Mouse (Mus musculus) neural tube, embryonic 14.5 days (tissue): Measurements from ENCODE around the gene Tcf20. TPM values are rescaled to one million over a fixed set of nuclear protein-coding genes. Genes with fewer than 3 reads are reported as not detected.
"Not testable (repeated sequence)": the region's sequence is repeated elsewhere in the genome, so short reads cannot be mapped to it uniquely, and the experiment has no call there.

Source experiments
- ATAC-seq: fragments of 200-750 bp; cut with Nextera tagmentation; 2 replicates; pipeline ENCODE4 v1.8.0; 2017; ENCODE audit warnings: low read depth, mild to moderate bottlenecking, moderate TSS enrichment, moderate library complexity
- H3K27ac ChIP-seq: fragments of 300-500 bp; sonication (generic); 2 replicates; pipeline ENCODE4 v1.5.1; 2014; ENCODE audit warnings: low read depth, mild to moderate bottlenecking, control low read depth, low read length, moderate library complexity, mixed read lengths
- H3K27me3 ChIP-seq: fragments of 300-500 bp; sonication (generic); 2 replicates; pipeline ENCODE4 v1.6.1; 2014; ENCODE audit warnings: low read length; ENCODE audit not compliant: control insufficient read depth, insufficient read depth
- H3K36me3 ChIP-seq: fragments of 300-500 bp; sonication (generic); 2 replicates; pipeline ENCODE4 v1.6.1; 2014; ENCODE audit warnings: low read length, mixed read lengths; ENCODE audit not compliant: control insufficient read depth, insufficient read depth
- H3K4me1 ChIP-seq: fragments of 300-500 bp; sonication (generic); 2 replicates; pipeline ENCODE4 v1.6.1; 2014; ENCODE audit warnings: low read length; ENCODE audit not compliant: control insufficient read depth, insufficient read depth
- H3K4me2 ChIP-seq: fragments of 300-500 bp; sonication (generic); 2 replicates; pipeline ENCODE4 v1.6.1; 2014; ENCODE audit warnings: mild to moderate bottlenecking, low read depth, low read length, control low read depth
- H3K4me3 ChIP-seq: fragments of 300-500 bp; sonication (generic); 2 replicates; pipeline ENCODE4 v1.5.1; 2014; ENCODE audit warnings: low read depth, low read length, control low read depth, mixed read lengths
- H3K9ac ChIP-seq: fragments of 300-500 bp; sonication (generic); replicated peaks from 2 replicates; pipeline ENCODE4 v1.6.1; 2014; ENCODE audit warnings: low read depth, mild to moderate bottlenecking, control low read depth, low read length, mixed read lengths
- H3K9me3 ChIP-seq: fragments of 300-500 bp; sonication (generic); 2 replicates; pipeline ENCODE4 v1.6.1; 2016; ENCODE audit warnings: low read length; ENCODE audit not compliant: control insufficient read depth
- WGBS: fragments of 180-500 bp; shearing (Covaris S2); extraction: QIAGEN DNeasy Blood & Tissue Kit; methylation state at CpG from one replicate; pipeline ENCODE4 v1.1.7; 2014; 5-methylcytosine and 5-hydroxymethylcytosine counted together
- polyA plus RNA-seq: library from polyadenylated mRNA; unstranded; fragments of >200 nt; fragmentation: Nextera tagmentation; extraction: Ambion mirVana; gene quantifications from 2 replicates; pipeline ENCODE4 v1.2.1, GENCODE M21; 2014

Tcf20 gene
- polyA plus RNA-seq, 1 experiment from 2014 or later: 16.3 TPM

GRCm38 (mm10) chr15:82793454-82793853, 194.2 kb downstream of the Tcf20 start:
- Histone ChIP-seq H3K4me3 (no peak overlapping the region), H3K27ac (no peak overlapping the region), H3K36me3 (no peaks in the 10 kb centered on the region), H3K9ac (no peak overlapping the region), H3K9me3 (no peaks in the 10 kb centered on the region), H3K4me1 (no peaks in the 10 kb centered on the region), H3K4me2 (no peak overlapping the region), H3K27me3 (no peaks in the 10 kb centered on the region)
- WGBS: 92% methylated on average over 1 of the region's 1 CpGs
- ATAC-seq: no peak

DNA sequence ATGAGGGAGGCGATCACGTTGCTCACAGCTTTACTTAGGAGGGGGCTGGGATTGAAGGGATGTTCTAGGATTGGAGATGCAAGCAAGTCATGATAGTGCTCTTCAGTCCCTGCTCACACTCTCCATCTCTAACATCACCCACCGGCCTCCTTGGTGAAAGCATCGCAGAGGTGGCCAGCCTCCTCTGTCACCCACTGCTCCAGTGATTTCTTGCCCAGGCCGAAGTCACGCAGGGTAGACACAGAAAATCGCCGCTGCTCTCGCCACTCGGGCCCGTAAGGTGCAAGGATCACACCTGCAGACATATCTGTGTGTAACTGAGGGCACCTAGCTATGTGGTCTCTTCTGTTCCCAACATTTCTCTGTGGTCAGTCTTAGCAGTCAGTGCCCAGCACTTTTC, 195.1 kb downstream of the Tcf20 start:
- no peaks in the 10 kb centered on the region for H3K27me3 ChIP-seq
- no peak overlapping the region for H3K4me2 ChIP-seq
- H3K9ac ChIP-seq: no peak overlapping the region
- no peak overlapping the region for H3K4me3 ChIP-seq
- no peak overlapping the region for H3K27ac ChIP-seq
- no peaks in the 10 kb centered on the region for H3K4me1 ChIP-seq
- 95% methylated on average over 11 of the region's 11 CpGs for WGBS
- ATAC-seq: no peak
- H3K9me3 ChIP-seq: no peaks in the 10 kb centered on the region
- no peaks in the 10 kb centered on the region for H3K36me3 ChIP-seq

DNA sequence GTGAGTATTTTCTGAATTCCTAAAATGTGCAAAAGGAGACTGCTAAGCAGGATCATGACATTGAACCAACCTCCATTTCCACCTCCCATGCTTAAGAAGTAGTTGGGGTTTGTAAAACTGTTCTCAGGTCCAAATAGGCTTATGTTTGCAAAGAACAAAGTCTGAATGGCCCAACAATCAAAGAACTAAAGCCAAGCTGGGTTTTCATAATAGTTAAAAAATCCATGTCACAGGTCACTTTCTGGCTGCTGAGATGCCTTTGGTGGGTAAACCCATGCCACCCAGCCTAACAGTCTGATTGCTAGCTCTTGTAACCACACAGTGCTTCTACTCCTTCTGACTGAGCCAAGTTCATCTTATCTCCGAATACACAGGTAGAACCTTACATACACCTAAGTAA, 203.1 kb downstream of the Tcf20 start:
- Histone ChIP-seq H3K27ac (no peak overlapping the region), H3K9me3 (no peaks in the 10 kb centered on the region), H3K4me3 (no peak overlapping the region), H3K4me1 (no peaks in the 10 kb centered on the region), H3K36me3 (no peaks in the 10 kb centered on the region), H3K27me3 (no peaks in the 10 kb centered on the region), H3K4me2 (no peak overlapping the region), H3K9ac (no peak overlapping the region)
- no peak for ATAC-seq
- 80% methylated on average over 1 of the region's 1 CpGs for WGBS

DNA sequence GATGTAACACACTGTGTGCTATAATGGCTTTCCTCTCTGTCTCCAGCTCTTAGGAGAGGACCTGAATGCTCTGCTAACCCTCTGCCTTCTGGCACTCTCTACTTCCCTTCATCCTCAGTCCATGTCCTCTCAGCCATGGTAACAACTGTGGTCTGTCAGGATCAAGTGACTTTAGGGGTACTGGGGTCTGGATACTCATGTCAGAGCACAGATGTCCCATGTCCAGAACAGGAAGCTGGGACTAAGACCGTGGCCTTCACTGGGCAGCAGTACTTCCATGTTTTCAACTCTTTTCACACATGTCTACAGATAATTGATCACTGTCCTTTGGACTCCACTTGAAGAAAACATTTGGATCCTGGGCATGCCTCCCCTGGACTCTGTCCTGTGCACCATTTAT, 203.9 kb downstream of the Tcf20 start:
- H3K4me2 ChIP-seq: no peak overlapping the region
- H3K9me3 ChIP-seq: no peaks in the 10 kb centered on the region
- 91% methylated on average over 1 of the region's 1 CpGs for WGBS
- H3K4me1 ChIP-seq: no peaks in the 10 kb centered on the region
- H3K4me3 ChIP-seq: no peak overlapping the region
- no peaks in the 10 kb centered on the region for H3K27me3 ChIP-seq
- H3K9ac ChIP-seq: no peak overlapping the region
- no peak overlapping the region for H3K27ac ChIP-seq
- no peak for ATAC-seq
- H3K36me3 ChIP-seq: no peaks in the 10 kb centered on the region

DNA sequence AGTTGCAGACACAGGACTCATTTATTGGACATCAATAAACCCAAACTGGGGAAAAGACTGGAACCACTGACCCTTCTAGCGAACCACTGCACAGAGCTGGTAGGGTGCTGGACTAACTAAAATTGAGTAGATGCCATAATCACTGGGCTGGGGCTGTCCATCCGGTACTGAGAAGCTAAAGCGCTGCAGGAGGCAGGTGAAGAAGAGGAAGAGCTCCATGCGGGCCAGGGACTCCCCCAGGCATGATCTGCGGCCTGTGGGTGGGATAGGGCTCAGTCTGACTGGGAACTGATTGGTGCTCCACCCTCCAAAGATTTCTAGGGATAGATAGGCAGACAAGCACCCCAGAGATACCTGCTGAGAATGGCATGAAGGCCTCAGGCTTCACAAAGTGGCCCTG, 209.8 kb downstream of the Tcf20 start:
- not testable (repeated sequence) for H3K4me3 ChIP-seq

DNA sequence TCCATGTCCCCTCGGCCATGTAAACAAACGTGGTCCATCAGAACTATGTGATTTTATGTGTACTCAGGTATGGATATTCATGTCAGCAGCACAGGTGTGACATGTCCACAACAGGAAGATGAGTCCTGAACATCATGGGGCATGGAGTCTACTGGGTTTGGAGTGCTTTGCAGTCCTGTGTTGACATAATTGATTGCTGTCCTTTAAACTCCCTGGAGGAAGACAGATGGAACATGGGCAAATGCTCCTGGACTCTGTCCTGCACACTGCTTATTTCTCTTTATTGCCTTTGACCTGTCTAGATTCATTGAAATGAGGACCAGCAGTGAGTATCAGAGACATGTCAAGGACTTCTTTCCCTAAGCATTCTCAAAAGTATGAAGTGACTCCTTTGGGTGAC, 221.7 kb downstream of the Tcf20 start:
- no peak for ATAC-seq
- 97% methylated on average over 2 of the region's 2 CpGs for WGBS

More for the DNA sequence above, 209.8 kb downstream of the Tcf20 start:
- not testable (repeated sequence) for H3K27ac ChIP-seq, H3K4me2 ChIP-seq, H3K9me3 ChIP-seq, H3K36me3 ChIP-seq, H3K27me3 ChIP-seq, ATAC-seq, H3K9ac ChIP-seq, H3K4me1 ChIP-seq
- WGBS: 87% methylated on average over 5 of the region's 5 CpGs

GRCm38 (mm10) chr15:82764881-82765280, 222.8 kb downstream of the Tcf20 start:
- Histone ChIP-seq H3K4me2 (no peak overlapping the region), H3K9ac (no peak overlapping the region), H3K9me3 (no peaks in the 10 kb centered on the region), H3K27ac (no peak overlapping the region), H3K27me3 (no peaks in the 10 kb centered on the region), H3K4me3 (no peak overlapping the region), H3K36me3 (no peaks in the 10 kb centered on the region), H3K4me1 (no peaks in the 10 kb centered on the region)
- ATAC-seq: no peak
- 88% methylated on average over 6 of the region's 6 CpGs for WGBS

More for the DNA sequence above, 221.7 kb downstream of the Tcf20 start:
- Histone ChIP-seq H3K27me3 (no peaks in the 10 kb centered on the region), H3K4me3 (no peak overlapping the region), H3K4me2 (no peak overlapping the region), H3K4me1 (no peaks in the 10 kb centered on the region), H3K36me3 (no peaks in the 10 kb centered on the region), H3K9ac (no peak overlapping the region), H3K9me3 (no peaks in the 10 kb centered on the region), H3K27ac (no peak overlapping the region)

DNA sequence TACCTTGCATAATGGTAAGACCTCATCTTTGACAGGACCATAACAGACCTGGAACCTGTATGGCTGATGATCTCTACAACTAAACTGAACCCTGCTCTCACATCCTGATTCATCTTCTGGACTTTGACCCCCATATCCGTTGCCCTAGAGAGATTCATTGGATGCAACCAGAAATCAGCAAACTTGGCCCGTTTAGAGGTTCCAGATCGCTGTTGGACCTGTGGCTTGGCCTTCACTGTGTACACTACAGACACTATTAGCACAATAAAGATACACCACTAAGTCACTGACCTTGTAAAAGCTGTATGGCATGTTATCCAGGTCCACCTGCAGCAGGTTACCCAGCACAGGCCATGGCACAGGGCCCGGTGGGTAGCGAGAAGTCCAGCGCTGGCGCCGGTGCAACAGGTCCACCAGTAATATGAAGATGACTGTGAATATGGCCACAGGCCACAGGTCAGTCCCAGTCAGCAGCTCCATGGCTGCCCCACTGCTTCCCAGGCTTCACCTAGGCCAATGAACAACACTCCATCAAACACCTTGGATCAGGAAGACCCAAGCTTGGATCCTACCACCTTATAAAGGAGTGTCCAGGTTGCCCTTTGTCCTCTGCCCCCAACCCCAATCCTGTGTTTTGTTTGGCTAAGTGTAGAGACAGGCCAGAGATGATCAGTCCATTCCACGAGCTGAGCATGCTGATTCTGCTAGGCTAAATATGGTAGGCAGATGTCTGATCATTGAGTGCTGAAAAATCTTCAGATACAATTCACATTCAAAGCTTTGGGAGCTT, 223.8 kb downstream of the Tcf20 start, which contains the start of gene Cyp2d40:
Cyp2d40 (minus strand) TSS at position 553 of the 790 bp plus-strand sequence.
- no peaks in the 10 kb centered on the region for H3K9me3 ChIP-seq
- no peaks in the 10 kb centered on the region for H3K4me1 ChIP-seq
- 92% methylated on average over 9 of the region's 9 CpGs for WGBS
- no peak within 1 kb of the TSS for H3K9ac ChIP-seq
- H3K27me3 ChIP-seq: no peaks in the 10 kb centered on the region
- no peaks in the 10 kb centered on the region for H3K36me3 ChIP-seq
- no peak within 1 kb of the TSS for H3K4me2 ChIP-seq
- no peak within 1 kb of the TSS for H3K27ac ChIP-seq
- H3K4me3 ChIP-seq: no peak within 1 kb of the TSS
- ATAC-seq: no peak
